Mouse (Mus musculus): ENCODE measurements around the gene Cep68.
"Not testable (repeated sequence)": the region's sequence is repeated elsewhere in the genome, so short reads cannot be mapped to it uniquely, and the experiment has no call there.

Gene Cep68

GRCm38 (mm10) chr11:20242366-20243056, 6.7 kb downstream of the Cep68 start:
- no peak for DNase-seq (ENCODE audit: low spot score)

DNA sequence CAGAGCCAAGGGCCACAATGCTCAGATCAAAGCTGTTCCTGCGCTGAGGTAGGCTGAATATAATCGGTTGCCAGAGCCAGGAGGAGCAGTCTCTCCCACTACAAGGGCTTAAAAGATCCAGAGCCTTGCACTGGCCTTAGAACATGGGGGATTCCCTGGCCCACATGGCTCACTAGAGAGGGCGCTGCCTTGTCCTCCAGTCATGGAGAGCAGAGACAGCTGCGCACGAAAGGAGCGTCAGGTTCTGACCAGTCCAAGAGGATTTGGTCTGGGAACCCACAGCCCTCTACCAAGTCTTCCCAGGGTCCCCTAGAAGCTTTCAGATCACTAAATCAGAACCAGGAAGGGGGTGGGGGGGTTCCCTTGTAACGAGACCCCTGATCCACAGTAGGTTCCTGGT, 7.9 kb downstream of the Cep68 start:
- no peak for DNase-seq (ENCODE audit: low spot score)

GRCm38 (mm10) chr11:20240331-20240730, 8.9 kb downstream of the Cep68 start:
- no peak for DNase-seq (ENCODE audit: low spot score)

GRCm38 (mm10) chr11:20239279-20239861, 9.9 kb downstream of the Cep68 start:
- no peak for DNase-seq (ENCODE audit: low spot score)

GRCm38 (mm10) chr11:20237976-20238375, 11.3 kb downstream of the Cep68 start:
- DNase-seq (ENCODE audit: low spot score), result no peak

GRCm38 (mm10) chr11:20237018-20237417, 12.2 kb downstream of the Cep68 start:
- no peak for DNase-seq (ENCODE audit: low spot score)

GRCm38 (mm10) chr11:20234233-20234632, 15.0 kb downstream of the Cep68 start:
- DNase-seq (ENCODE audit: low spot score), result no peak

DNA sequence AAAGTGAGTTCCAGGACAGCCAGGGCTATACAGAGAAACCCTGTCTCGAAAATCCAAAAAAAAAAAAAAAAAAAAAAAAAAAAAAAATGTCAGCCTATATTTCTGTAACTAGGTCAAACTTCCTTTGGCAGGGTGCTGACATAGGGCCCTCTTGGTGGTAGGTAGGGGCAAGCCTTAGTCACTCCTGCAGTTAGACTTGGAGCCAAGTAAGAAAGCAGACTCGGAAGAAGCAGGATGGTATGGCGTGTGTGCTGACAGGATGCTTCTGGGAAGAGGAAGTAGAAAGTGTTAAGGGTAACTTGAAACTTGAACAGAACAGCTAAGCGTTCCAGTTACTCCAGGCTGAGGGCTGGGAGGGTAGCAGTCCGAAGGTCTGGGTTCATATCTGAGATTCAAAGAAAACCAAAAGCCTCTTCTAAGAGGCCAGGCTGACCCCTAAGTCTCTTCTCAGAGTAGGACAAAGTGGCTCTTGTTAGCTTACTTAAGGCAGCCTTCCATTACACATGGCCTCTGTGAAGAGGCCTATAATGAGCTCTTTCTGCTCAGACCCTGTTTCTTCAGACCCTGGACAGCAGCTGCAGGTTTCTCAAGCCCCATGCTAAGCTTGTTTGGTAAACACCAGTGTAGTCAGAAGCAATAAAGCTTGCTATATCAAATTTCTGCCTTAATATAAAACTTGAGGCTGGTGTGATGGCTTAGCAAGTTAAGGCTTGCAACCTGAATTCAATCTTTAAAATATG, 17.0 kb downstream of the Cep68 start:
- DNase-seq (ENCODE audit: low spot score), result no peak

DNA sequence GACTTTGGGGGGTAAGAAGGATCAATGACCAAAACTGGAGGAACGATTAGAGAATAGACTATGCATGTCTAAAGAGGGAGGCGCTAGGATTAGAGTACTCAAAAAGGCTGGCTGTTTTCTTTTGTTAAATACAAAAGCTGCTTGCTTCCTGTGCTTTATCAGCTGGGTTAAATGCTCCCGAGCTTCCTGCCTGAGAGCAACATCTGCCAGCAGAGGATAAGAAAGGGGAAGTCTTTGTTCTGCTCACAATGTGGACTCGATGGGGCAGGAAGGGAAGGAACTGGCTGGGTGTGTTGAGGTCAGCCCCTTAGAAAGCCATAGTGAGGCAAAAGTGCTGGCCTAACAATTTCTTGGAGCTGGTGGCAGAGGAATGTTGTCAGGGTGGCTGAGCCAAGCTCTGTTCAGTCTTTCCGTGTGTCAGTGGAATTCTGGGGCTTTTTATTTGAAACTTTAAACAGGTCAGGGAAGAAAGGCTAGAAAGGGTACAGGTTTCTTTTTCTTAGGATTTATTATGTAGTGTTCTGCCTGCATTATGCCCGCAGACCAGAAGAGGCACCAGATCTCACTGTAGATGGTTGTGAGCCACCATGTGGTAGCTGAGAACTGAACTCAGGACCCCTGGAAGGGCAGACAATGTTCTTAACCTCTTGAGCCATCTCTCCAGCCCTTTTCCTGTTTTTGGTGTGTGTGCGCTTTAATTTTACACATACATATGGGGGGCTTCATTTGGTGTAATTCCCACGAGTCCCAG, 17.9 kb downstream of the Cep68 start:
- DNase-seq (ENCODE audit: low spot score), result no peak

DNA sequence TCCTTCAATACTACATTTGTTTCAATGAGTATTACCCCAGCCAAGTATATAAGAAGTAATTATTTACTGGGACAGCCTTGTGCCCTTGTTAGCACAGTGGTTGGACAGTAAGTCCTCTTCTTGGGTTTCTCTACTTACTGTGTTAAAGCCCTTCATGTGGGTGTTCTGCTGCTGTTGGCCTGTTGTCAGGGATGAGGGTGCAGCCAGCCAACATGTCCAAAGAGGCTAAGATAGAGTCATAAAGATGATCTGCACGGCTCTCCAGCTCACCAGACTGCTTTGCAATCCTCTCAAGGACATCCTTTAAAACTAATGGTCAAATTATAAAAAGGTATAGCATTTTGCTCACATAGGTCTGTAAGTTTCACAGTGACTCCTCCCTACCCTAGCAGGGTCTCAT, 18.9 kb downstream of the Cep68 start:
- DNase-seq (ENCODE audit: low spot score), result no peak

DNA sequence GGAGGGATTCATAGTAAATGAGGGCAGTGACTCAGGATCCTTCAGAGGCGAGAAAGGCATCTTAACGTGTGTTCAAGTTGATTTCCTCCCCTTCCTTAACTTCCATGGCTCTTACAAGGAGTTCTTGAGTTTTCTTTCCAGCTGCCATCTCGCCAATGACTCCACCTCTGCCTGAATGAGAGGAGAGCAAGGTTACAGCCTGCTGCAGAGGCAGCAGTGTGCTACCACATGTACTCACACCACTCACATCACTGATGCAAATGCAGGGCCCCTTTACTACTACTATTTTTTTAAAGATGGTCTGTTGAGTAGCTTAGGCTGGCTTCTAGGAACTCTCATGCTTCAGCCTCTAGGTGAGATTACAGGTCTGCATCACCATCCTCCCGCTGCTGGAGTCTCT, 19.9 kb downstream of the Cep68 start:
- DNase-seq (ENCODE audit: low spot score), result no peak

DNA sequence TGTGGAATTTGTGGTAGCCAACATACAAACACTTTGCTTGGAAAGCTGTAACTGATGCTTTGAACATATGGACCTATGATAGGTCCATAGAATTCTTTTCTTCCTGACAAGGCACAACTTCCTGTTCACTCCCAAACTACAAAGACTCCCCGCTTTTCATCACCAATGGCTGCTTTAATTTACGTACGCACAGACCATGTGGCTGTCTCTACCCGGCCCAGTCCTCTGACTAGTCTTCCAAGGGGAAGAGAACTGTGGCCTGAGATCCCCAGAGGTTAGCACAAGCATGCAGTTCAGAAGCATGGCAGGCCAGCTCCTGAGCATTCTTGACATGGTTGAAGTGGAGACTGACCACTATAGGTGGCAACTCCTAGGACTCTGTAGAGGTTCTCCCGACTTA, 20.6 kb downstream of the Cep68 start:
- no peak for DNase-seq (ENCODE audit: low spot score)

GRCm38 (mm10) chr11:20225938-20226337, 23.3 kb downstream of the Cep68 start:
- no peak for DNase-seq (ENCODE audit: low spot score)

- no peak for DNase-seq (ENCODE audit: low spot score)
Measured at GRCm38 (mm10) chr11:20224196-20224595, 25.0 kb downstream of the Cep68 start.

DNA sequence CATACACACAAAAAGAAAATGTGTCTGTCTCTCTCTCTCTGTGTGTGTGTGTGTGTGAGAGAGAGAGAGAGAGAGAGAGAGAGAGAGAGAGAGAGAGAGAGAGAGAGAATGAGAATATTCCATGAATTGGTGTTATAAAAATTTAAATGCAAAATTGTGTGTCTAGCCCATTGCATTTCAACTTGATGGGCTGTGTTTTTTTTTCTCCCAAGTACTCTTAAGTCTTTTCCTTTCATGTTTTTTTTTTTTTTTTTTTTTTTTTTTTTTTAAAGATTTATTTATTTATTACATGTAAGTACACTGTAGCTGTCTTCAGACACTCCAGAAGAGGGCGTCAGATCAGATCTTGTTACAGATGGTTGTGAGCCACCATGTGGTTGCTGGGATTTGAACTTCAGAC, 27.6 kb downstream of the Cep68 start:
- not testable (repeated sequence) for DNase-seq (ENCODE audit: low spot score)

DNA sequence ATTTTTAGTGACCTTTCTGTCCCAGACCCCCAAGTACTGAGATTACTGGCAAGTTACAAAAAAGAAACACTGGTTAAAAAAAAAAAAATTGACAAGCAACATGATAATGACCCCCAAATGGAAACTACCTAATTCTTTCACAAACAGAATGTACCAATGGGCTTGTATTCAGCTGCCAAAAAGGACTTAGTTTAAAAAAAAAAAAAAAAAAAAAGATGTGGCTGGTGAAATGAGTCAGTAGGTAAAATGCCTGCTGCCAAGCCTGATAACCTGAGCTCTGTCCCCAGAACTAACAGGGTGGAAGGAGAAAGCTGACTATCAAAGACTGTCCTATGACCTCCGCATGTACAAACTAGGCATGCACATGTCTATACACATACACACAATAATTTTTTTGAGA, 32.0 kb downstream of the Cep68 start:
- no peak for DNase-seq (ENCODE audit: low spot score)

GRCm38 (mm10) chr11:20216415-20216814, 32.8 kb downstream of the Cep68 start:
- DNase-seq (ENCODE audit: low spot score), result no peak

GRCm38 (mm10) chr11:20214779-20215178, 34.5 kb downstream of the Cep68 start:
- no peak for DNase-seq (ENCODE audit: low spot score)

GRCm38 (mm10) chr11:20211838-20212237, 37.4 kb downstream of the Cep68 start:
- no peak for DNase-seq (ENCODE audit: low spot score)

- DNase-seq (ENCODE audit: low spot score), result no peak
Measured at GRCm38 (mm10) chr11:20207589-20207988, 41.6 kb downstream of the Cep68 start.

DNA sequence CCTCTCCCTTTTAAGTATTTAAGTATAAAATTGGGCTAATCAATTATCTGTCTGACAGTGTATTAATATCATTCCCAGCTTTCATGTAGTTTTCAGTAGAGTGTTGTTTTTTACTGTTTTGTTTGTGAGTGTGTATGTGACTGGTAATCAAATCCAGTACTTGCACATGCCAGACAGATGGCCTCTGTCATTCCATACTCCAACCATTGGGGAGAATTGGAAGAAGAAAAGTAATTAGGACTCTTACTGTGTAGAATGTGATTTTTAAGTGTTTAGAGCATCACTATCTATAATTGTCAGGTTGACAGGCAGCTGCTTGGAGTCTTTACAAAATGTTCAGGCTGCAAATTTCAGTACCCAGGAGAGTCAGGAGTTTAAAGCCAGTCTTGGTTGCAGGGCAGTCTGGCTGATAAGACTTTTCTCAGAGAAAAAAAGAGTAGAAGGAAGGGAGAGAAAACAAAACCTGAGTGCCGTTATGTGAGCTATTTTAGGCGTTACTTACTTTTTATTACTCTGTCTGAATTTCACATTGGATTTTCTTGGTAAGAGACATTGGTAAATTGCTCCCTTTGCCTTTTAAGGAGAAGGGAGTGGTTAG, 42.5 kb downstream of the Cep68 start:
- DNase-seq (ENCODE audit: low spot score), result no peak

DNA sequence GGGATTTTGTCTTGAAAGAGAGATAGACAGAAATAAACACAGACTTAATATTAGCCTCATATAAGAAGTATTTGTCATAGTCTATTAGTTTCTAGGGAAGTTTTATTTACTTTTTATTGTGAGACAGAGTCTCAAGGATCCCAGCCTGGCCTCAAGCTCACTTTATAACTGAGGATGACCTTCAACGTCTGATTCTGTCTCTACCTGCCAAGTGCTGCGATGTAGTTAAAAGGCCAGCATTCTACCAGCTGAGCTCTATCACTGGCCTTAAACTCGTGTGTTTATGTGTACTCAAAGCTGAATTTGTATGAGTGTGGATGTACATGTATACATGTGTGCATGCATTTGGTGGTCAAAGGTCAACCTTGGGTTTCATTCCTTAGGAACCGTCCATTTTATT, 43.7 kb downstream of the Cep68 start:
- no peak for DNase-seq (ENCODE audit: low spot score)

Data from ovary, postnatal 10 days (tissue).